Mouse (Mus musculus): ENCODE data around the gene Olfr734.

DNA sequence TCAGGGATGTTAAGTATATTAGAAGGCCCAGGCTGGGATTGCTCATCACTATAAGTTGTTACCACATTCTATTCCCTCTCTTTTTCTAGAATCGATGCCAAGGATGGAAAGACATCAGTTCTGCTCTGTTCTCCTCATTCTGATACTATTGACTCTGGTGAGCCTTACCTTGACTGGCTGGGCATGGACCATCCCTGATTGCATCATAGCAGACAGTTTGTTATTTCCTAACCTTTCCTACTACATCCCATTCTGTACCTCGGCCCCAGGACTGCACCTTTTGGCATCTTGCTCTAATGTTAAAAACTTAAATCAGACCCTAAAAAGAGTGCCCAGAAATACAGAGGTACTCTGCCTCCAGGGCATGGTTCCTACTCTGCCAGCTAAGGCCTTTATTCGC lies 33.9 kb upstream of the Olfr734 start:
- no peak for TF ChIP-seq CTCF (IDR thresholded peaks at IDR 0.05; ENCODE audit: control insufficient read depth, insufficient read depth, insufficient read length)
- TF ChIP-seq USF1 (IDR thresholded peaks at IDR 0.05; ENCODE audit: low read depth), result no peak
- no peak for TF ChIP-seq MAX (IDR thresholded peaks at IDR 0.05)
- TF ChIP-seq MYOG (IDR thresholded peaks at IDR 0.05; ENCODE audit: control insufficient read depth, extremely low read depth, insufficient read length), result no peak
- TF ChIP-seq MYOD1 (IDR thresholded peaks at IDR 0.05; ENCODE audit: control insufficient read depth, insufficient read length, low read depth), result no peak
- TF ChIP-seq CEBPB (IDR thresholded peaks at IDR 0.05; ENCODE audit: low read depth), result no peak
- no peak for TF ChIP-seq FOSL1 (IDR thresholded peaks at IDR 0.05; ENCODE audit: insufficient read depth, low read length, poor library complexity, severe bottlenecking)
